Mouse (Mus musculus) liver, embryonic 14.5 days (tissue): ENCODE measurements around the gene Clcc1. TPM values are rescaled to one million over a fixed set of nuclear protein-coding genes. Genes with fewer than 3 reads are reported as not detected.
"Not testable (repeated sequence)": the region's sequence is repeated elsewhere in the genome, so short reads cannot be mapped to it uniquely, and the experiment has no call there.

Source experiments
- ATAC-seq: fragments of 200-750 bp; cut with Nextera tagmentation; 2 replicates; pipeline ENCODE4 v1.8.0; 2017; ENCODE audit warnings: moderate number of reproducible peaks, mild to moderate bottlenecking, moderate library complexity; ENCODE audit not compliant: insufficient read depth
- DNase-seq, 3 experiments: peaks; one replicate each; pipeline ENCODE4 v3.0.0-alpha.2; 2012 to 2013; ENCODE audit warnings: low read depth in 3 of 3, low spot score in 3 of 3
- H3K27ac ChIP-seq: fragments of 300-500 bp; sonication (generic); 2 replicates; pipeline ENCODE4 v1.5.1; 2014; ENCODE audit warnings: moderate library complexity, mild to moderate bottlenecking, control low read depth, inconsistent platforms
- H3K27me3 ChIP-seq: fragments of 300-500 bp; sonication (generic); 2 replicates; pipeline ENCODE4 v1.6.1; 2014; ENCODE audit warnings: mild to moderate bottlenecking, low read length, moderate library complexity; ENCODE audit not compliant: control insufficient read depth, insufficient read depth
- H3K36me3 ChIP-seq: fragments of 300-500 bp; sonication (generic); replicated peaks from 2 replicates; pipeline ENCODE4 v1.6.1; 2014; ENCODE audit warnings: low read depth; ENCODE audit not compliant: control insufficient read depth, insufficient read depth
- H3K4me1 ChIP-seq, 2 experiments: fragments of 200-500 bp in 1 of 2; fragments of 300-500 bp in 1 of 2; sonication (generic) in 1 of 2; replicated peaks; 2 replicates each; pipeline ENCODE4 v1.6.1; 2012 to 2014; ENCODE audit warnings: antibody characterized with exemption in 1 of 2, inconsistent platforms in 1 of 2, low read length in 1 of 2; ENCODE audit not compliant: control insufficient read depth in 2 of 2, insufficient read depth in 2 of 2
- H3K4me2 ChIP-seq: fragments of 300-500 bp; sonication (generic); 2 replicates; pipeline ENCODE4 v1.6.1; 2014; ENCODE audit warnings: low read depth, mild to moderate bottlenecking, control low read depth, moderate library complexity
- H3K4me3 ChIP-seq, 2 experiments: fragments of 200-500 bp in 1 of 2; fragments of 300-500 bp in 1 of 2; sonication (generic) in 1 of 2; 2 replicates each; pipeline ENCODE4 v1.5.1; 2012 to 2014; ENCODE audit warnings: low read depth in 2 of 2, low read length in 2 of 2, mild to moderate bottlenecking in 2 of 2, control low read depth in 1 of 2, inconsistent platforms in 1 of 2, moderate library complexity in 1 of 2; ENCODE audit not compliant: insufficient read depth in 1 of 2
- H3K9ac ChIP-seq: fragments of 300-500 bp; sonication (generic); replicated peaks from 2 replicates; pipeline ENCODE4 v1.6.1; 2014; ENCODE audit warnings: mild to moderate bottlenecking, control low read depth, moderate library complexity
- H3K9me3 ChIP-seq: fragments of 300-500 bp; sonication (generic); 2 replicates; pipeline ENCODE4 v1.6.1; 2016; ENCODE audit warnings: low read length, mixed read lengths; ENCODE audit not compliant: control insufficient read depth
- CTCF ChIP-seq: IDR thresholded peaks from 2 replicates; pipeline ENCODE4 v1.5.1; 2016; ENCODE audit warnings: antibody characterized with exemption, low read depth, control low read depth
- EP300 ChIP-seq: IDR thresholded peaks from 2 replicates; pipeline ENCODE4 v1.6.1; 2016; ENCODE audit warnings: antibody characterized with exemption, low read depth
- WGBS: fragments of 180-500 bp; shearing (Covaris S2); extraction: QIAGEN DNeasy Blood & Tissue Kit; methylation state at CpG from one replicate; pipeline ENCODE4 v1.1.7; 2014; ENCODE audit not compliant: insufficient replicate concordance; 5-methylcytosine and 5-hydroxymethylcytosine counted together
- polyA plus RNA-seq, 2 experiments: library from polyadenylated mRNA; depleted of rRNA in 1 of 2; stranded (reverse) in 1 of 2; unstranded in 1 of 2; fragments of >200 nt; fragmentation: Nextera tagmentation in 1 of 2; extraction: Ambion mirVana in 1 of 2; gene quantifications; 2 replicates each; pipeline versions ENCODE4 v1.2.1 to v1.2.3; 2012 to 2014

The Clcc1 gene
- polyA plus RNA-seq, 2 experiments, result 22.7 to 38.5 TPM

DNA sequence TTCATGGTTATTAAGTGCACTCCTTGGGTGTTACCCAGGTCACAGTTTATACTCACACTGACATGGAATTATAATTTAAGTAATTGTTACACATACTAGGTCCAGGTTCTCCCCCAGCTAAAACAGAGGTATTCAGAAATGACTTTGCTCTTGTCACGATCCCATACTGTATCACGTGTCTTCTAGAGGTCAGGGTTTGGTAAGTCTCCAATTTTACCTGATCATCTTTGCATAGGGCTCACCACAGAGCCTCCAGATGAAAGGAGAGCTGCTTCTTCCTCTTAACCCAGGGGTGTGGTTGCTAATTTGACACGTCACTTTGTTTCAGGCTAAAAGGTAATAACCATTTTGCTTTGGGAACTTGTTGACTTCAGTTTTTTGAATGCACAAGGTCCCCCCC, 8.9 kb upstream of the Clcc1 start:
- DNase-seq (no peak), ATAC-seq (no peak)
- TF ChIP-seq CTCF, result no peak
- H3K27me3 ChIP-seq, result no peaks in the 10 kb centered on the region
- H3K27ac ChIP-seq, result no peak overlapping the region
- no peaks in the 10 kb centered on the region for H3K36me3 ChIP-seq
- no peak overlapping the region for H3K4me2 ChIP-seq
- H3K4me1 ChIP-seq, result no peaks in the 10 kb centered on the region
- no peak overlapping the region for H3K4me3 ChIP-seq
- no peaks in the 10 kb centered on the region for H3K9me3 ChIP-seq
- H3K9ac ChIP-seq, result no peak overlapping the region
- WGBS, result 61% methylated on average over 3 of the region's 3 CpGs

GRCm38 (mm10) chr3:108646036-108646435, 7.7 kb upstream of the Clcc1 start:
- TF ChIP-seq EP300 (no peak), CTCF (no peak)
- Histone ChIP-seq H3K27me3 (no peaks in the 10 kb centered on the region), H3K4me1 (no peaks in the 10 kb centered on the region), H3K4me2 (no peak overlapping the region), H3K4me3 (no peak overlapping the region), H3K9ac (no peak overlapping the region), H3K36me3 (no peaks in the 10 kb centered on the region), H3K27ac (no peak overlapping the region), H3K9me3 (no peaks in the 10 kb centered on the region)
- no peak for ATAC-seq
- WGBS, result 62% methylated on average over 7 of the region's 7 CpGs
- DNase-seq, result no peak

DNA sequence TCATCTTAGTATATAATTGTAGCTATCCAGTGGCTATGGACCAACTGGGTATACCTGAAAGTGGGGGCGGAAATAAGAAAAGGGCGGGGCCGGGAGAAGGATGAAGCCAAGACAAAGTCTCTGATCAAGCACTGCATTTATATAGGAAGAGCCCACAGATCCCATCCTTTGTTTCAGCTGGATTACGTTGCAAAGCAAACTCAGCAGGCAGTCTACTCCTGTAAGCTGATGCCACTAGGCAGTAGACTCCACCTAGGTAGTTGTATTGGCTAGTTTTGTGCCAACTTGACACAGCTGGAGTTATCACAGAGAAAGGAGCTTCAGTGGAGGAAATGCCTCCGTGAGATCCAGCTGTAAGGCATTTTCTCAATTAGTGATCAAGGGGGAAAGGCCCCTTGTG, 6.0 kb upstream of the Clcc1 start:
- 41% methylated on average over 5 of the region's 5 CpGs for WGBS
- not testable (repeated sequence) for H3K4me3 ChIP-seq, H3K27ac ChIP-seq, H3K9ac ChIP-seq, ATAC-seq, H3K27me3 ChIP-seq, DNase-seq, H3K4me2 ChIP-seq, H3K9me3 ChIP-seq, H3K36me3 ChIP-seq, H3K4me1 ChIP-seq

DNA sequence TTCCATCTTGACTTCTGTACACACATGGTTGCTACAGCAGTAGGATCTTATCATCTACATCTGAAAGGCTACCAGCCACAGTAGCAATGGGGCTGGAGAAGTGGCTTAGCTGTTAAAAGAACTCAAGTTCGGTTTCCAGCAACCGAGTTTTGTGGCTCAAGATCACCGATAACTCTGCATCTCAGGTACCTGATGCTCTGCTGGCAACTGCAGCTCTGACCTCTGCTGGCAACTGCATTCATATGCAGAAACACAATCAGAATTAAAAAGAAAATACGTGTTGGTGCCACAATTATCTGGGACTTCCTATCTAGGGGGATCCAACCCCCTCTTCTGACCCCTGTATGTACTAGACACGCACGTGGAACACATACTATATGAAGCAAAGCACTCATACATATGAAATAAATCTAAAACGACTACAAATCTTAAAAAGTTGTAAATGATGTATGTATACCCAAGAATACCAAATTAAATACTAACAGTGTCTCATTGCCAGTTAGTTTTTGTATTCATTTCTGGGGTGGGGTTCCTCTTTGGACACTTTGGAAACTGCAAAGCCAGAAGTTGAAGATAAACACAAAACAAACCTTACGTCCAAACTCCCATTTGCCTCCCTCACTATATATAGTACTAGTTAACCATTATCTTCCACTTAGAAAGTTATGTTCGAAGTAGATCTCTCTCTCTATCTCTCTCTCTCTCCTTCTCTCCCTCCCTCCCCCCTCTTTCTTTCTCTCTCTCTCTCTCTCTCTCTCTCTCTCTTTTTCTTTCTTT, 659 bp upstream of the Clcc1 start:
- H3K36me3 ChIP-seq, result no peaks in the 10 kb centered on the region
- 11% methylated on average over 9 of the region's 9 CpGs for WGBS
- no peaks in the 10 kb centered on the region for H3K9me3 ChIP-seq
- H3K4me1 ChIP-seq, result peaks cover 10 to 11% of the 10 kb centered on the region in 2 experiments
- H3K4me3 ChIP-seq, result peak overlapping the region in 1 of 2 experiments; percentile 43; a peak in 2 of 4 replicates
- peak overlapping the region; percentile 80 for H3K4me2 ChIP-seq
- peak overlapping the region; percentile 28 for H3K9ac ChIP-seq
- ATAC-seq (peak; percentile 43; the same call in 1 of the 2 replicates), DNase-seq (peak in 1 of 3 experiments; percentile 16)
- H3K27ac ChIP-seq, result no peak overlapping the region
- H3K27me3 ChIP-seq, result no peaks in the 10 kb centered on the region
- TF ChIP-seq CTCF (peak; percentile 51), EP300 (no peak)

DNA sequence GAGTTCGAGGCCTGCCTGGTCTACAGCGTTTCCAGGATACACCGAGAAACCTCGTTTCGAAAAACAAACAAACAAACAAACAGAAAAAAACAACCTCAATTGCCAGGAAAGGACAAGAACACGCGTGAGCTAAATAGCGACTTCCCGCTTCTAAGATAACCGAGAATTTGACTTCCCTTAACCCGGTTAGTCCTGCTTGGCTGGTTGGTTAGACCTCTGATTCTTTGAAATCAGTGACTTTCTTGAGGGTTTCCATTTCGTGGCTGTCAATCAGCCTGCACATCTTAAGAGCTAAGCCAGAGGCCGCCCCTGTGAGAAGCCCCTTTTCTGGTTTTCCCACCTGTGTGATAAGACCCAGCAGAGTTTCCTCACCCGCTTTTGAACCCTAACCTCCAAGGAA, 853 bp downstream of the Clcc1 start:
- Histone ChIP-seq H3K9me3 (no peaks in the 10 kb centered on the region), H3K4me1 (peaks cover 10 to 11% of the 10 kb centered on the region in 2 experiments), H3K27ac (peak overlapping the region; percentile 45; the same call in 1 of the 2 replicates), H3K27me3 (no peaks in the 10 kb centered on the region), H3K36me3 (no peaks in the 10 kb centered on the region), H3K9ac (peak overlapping the region; percentile 88), H3K4me3 (peak overlapping the region; percentile 72 to 82), H3K4me2 (peak overlapping the region; percentile 80)
- TF ChIP-seq EP300 (no peak), CTCF (no peak)
- 7% methylated on average over 14 of the region's 14 CpGs for WGBS
- ATAC-seq (no peak), DNase-seq (peak in 1 of 3 experiments; percentile 31)
